Mouse (Mus musculus) small intestine, adult 2 months (tissue): ENCODE measurements at regions not wholly inside any gene's neighbourhood (a gene's known extent, or its start where the extent isn't known, plus 50 kb on each side); places are given as distances from the start of the nearest gene placed in this dataset.

Experiments
- CTCF ChIP-seq: fragments of 200-500 bp; IDR thresholded peaks from 2 replicates; pipeline ENCODE4 v1.5.1; 2012; ENCODE audit warnings: low read depth, mild to moderate bottlenecking, control low read depth, inconsistent platforms, low read length, moderate library complexity, mixed read lengths; ENCODE audit not compliant: insufficient replicate concordance, insufficient read length; ENCODE audit errors: extremely low read depth
- POLR2A ChIP-seq: fragments of 200-500 bp; IDR thresholded peaks from 2 replicates; pipeline ENCODE4 v1.6.1; 2012; ENCODE audit warnings: low read depth, mild to moderate bottlenecking, control low read depth, inconsistent platforms, low read length, moderate library complexity

GRCm38 (mm10) chr1:71896141-71896725, 243.2 kb upstream of the Fn1 start:
- TF ChIP-seq POLR2A, result no peak
- no peak for TF ChIP-seq CTCF
